Mouse (Mus musculus): ENCODE measurements around the gene Map7. TPM values are rescaled to one million over a fixed set of nuclear protein-coding genes. Genes with fewer than 3 reads are reported as not detected.

Map7 gene
- polyA plus RNA-seq (2015; fragmentation: Illumina TruSeq; extraction: RNeasy Lipid Tissue Mini Kit (QIAGEN cat#74804); ENCODE audit: insufficient read depth, low replicate concordance): 12.8 TPM

DNA sequence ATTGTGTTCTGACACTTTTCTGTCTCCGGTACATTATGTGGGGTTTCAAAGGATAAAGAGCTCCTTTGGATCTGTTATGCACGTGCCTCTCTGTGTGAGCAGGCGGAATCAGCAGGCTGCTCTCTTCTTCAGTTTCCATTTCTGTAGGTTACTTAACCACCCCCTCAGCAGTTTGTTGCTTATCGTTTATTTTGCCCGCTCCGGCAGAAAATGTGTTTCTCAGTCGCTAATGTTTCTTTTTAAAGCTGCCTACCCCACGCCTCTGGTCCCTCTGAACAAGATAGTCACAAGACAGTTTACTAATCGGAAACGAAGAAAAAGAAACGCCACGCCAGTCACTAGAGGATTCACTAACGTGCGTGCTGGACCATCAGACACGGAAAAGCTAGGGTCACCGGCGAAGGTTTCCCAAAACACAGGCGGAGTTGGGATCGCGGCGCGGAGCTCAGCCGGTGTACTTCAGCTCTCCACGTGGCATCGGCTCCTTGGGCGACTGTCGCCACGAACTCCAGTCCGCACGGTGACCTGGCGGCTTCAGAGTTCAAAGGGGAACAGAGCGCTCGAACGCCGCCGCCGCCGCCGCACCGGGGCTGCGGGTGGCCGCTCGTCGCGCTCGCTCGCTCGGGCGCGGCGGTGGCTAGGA lies at the start of gene Map7:
Map7 (plus strand) TSS at position 342 of the 643 bp plus-strand sequence.

GRCm38 (mm10) chr10:20311918-20312735 lies 163.9 kb downstream of the Map7 start, which contains the start of gene Bclaf1:
Gene Bclaf1 (plus strand): TSS chr10:20312469.

Other genes starting within 250 kb of the Map7 start
- gene Pex7, start 240.8 kb upstream of the Map7 start, polyA plus RNA-seq (2015; fragmentation: Illumina TruSeq; extraction: RNeasy Lipid Tissue Mini Kit (QIAGEN cat#74804); ENCODE audit: insufficient read depth, low replicate concordance): 27.4 TPM
- gene Map3k5, start 214.0 kb upstream of the Map7 start, polyA plus RNA-seq (2015; fragmentation: Illumina TruSeq; extraction: RNeasy Lipid Tissue Mini Kit (QIAGEN cat#74804); ENCODE audit: insufficient read depth, low replicate concordance): 32.6 TPM
- gene Bclaf1, start 164.0 kb downstream of the Map7 start, polyA plus RNA-seq (2015; fragmentation: Illumina TruSeq; extraction: RNeasy Lipid Tissue Mini Kit (QIAGEN cat#74804); ENCODE audit: insufficient read depth, low replicate concordance): 308 TPM
- gene Mtfr2, start 199.3 kb downstream of the Map7 start, polyA plus RNA-seq (2015; fragmentation: Illumina TruSeq; extraction: RNeasy Lipid Tissue Mini Kit (QIAGEN cat#74804); ENCODE audit: insufficient read depth, low replicate concordance): 3.4 TPM

Measured in spleen, adult 10 weeks (tissue).